Mouse (Mus musculus): ENCODE data around the gene Etv5. TPM values are rescaled to one million over a fixed set of nuclear protein-coding genes. Genes with fewer than 3 reads are reported as not detected.

Gene Etv5
- polyA plus RNA-seq, 1 experiment from 2014 or later: 21.3 TPM

DNA sequence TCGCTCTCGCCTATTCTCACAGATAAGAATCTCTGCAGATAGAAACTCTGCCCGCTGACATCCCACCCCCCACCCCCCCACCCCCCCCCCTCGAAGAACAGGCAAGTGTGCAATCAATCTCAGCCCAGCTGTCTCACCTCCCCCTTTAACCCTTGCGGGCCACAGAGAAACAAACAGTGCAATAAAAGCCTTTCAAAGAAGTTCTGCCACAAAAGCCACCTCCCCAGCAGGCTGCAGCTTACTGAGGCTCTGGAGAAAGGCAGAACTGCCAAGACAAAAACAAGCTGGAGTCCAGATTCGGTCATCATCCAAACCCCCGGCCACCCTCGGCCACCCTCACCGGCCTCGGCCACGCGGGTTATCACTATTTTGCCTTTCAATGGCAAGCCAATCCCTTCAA lies 5.6 kb downstream of the Etv5 start:
- Histone ChIP-seq H3K9me3 (ENCODE audit: control insufficient read depth, low read length) (no peaks in the 10 kb centered on the region), H3K27me3 (ENCODE audit: control insufficient read depth, insufficient read depth, low read length) (peaks cover 45% of the 10 kb centered on the region), H3K4me2 (replicated peaks) (peak overlapping the region; percentile 36), H3K9ac (no peak overlapping the region), H3K27ac (no peak overlapping the region), H3K36me3 (replicated peaks; ENCODE audit: control insufficient read depth, insufficient read depth) (no peaks in the 10 kb centered on the region), H3K4me1 (replicated peaks; ENCODE audit: control insufficient read depth, insufficient read depth, low read length) (peaks cover 33% of the 10 kb centered on the region), H3K4me3 (replicated peaks; ENCODE audit: low read length) (no peak overlapping the region)
- WGBS: 4% methylated on average over 12 of the region's 12 CpGs
- DNase-seq (ENCODE audit: low spot score): no peak
- ATAC-seq (ENCODE audit: low FRiP score): no peak

DNA sequence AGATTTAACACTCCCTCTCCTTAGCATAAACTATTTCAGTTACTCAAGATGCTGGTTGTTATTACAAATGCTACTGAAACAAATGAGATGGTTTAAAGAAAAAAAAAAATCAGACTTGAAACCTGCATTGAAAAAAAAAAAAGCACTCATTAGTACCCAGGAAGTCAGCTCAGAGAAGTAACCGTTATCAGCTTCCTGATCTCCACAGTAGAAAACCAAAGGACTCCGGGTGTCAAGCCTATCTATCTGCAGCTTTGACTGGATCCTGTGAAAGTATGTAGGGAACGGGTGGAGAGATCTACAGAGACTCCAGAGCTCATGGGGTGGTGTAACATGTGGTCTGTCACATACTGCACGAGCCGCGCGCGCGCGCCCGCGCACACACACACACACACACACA lies 7.7 kb downstream of the Etv5 start:
- ATAC-seq (ENCODE audit: low FRiP score) (no peak), DNase-seq (ENCODE audit: low spot score) (no peak)
- 90% methylated on average over 12 of the region's 12 CpGs for WGBS
- Histone ChIP-seq H3K4me3 (replicated peaks; ENCODE audit: low read length) (no peak overlapping the region), H3K36me3 (replicated peaks; ENCODE audit: control insufficient read depth, insufficient read depth) (no peaks in the 10 kb centered on the region), H3K27me3 (ENCODE audit: control insufficient read depth, insufficient read depth, low read length) (peaks cover 29% of the 10 kb centered on the region), H3K27ac (no peak overlapping the region), H3K9ac (no peak overlapping the region), H3K4me1 (replicated peaks; ENCODE audit: control insufficient read depth, insufficient read depth, low read length) (peaks cover 41% of the 10 kb centered on the region), H3K4me2 (replicated peaks) (no peak overlapping the region), H3K9me3 (ENCODE audit: control insufficient read depth, low read length) (no peaks in the 10 kb centered on the region)

DNA sequence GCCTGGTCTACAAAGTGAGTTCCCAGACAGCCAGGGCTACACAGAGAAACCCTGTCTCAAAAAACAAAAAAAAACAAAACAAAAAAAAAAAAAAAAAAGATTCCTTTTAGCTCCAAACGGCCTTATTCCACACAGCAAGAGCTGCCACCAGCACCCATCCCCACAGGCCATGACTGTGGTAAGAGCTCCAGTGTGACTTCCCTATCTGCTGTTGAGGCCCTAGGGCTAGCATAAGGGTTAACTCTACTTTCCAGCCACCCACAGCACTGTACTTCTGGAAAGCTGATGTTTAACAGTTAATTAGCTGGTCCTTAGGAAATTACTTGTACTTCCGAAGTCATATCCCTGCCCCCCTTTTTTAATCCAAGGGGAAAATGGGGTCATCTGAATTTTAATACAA lies 8.2 kb downstream of the Etv5 start:
- Histone ChIP-seq H3K9me3 (ENCODE audit: control insufficient read depth, low read length) (no peaks in the 10 kb centered on the region), H3K27me3 (ENCODE audit: control insufficient read depth, insufficient read depth, low read length) (peaks cover 27% of the 10 kb centered on the region), H3K4me3 (replicated peaks; ENCODE audit: low read length) (no peak overlapping the region), H3K4me1 (replicated peaks; ENCODE audit: control insufficient read depth, insufficient read depth, low read length) (peaks cover 41% of the 10 kb centered on the region), H3K36me3 (replicated peaks; ENCODE audit: control insufficient read depth, insufficient read depth) (no peaks in the 10 kb centered on the region), H3K27ac (no peak overlapping the region), H3K4me2 (replicated peaks) (no peak overlapping the region), H3K9ac (no peak overlapping the region)
- DNase-seq (ENCODE audit: low spot score): no peak
- WGBS: 79% methylated on average over 2 of the region's 2 CpGs
- no peak for ATAC-seq (ENCODE audit: low FRiP score)

DNA sequence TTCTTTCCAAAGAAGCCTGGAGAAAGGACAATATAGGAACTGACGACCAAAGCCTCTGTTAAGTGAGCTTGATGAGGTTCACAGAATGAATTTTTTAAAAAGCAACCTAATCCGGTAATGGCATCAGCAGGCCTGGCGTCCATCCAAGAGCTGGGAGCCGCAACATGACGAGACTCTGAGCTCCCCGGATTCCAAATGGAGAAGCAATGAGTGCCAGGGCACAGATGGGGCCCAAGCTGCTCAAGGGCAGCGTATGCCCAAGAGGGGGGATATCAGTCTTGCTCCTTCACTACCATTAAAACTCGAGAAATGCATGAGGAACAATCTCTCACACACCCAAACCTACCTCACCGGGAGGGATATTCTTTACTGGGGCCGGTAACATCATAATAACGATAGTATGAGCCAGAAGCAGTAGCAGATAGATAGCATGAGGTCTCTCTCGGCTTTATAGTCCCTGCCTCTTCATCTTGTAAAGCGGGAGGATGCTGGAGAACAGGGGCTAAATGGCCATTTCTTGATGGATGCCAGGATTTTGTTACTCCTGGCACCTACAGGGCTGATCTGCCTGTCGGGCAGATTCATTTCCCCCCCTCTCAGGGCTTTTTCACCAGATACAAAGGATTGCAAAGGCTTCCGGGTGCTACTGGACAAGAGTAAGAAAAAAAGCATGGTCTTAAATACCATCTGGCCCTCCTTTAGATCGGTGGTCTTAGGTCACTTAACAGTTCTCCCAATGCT lies 9.1 kb downstream of the Etv5 start:
- 46% methylated on average over 16 of the region's 16 CpGs for WGBS
- no peak overlapping the region; the same call in 1 of the 2 replicates for H3K9ac ChIP-seq

DNA sequence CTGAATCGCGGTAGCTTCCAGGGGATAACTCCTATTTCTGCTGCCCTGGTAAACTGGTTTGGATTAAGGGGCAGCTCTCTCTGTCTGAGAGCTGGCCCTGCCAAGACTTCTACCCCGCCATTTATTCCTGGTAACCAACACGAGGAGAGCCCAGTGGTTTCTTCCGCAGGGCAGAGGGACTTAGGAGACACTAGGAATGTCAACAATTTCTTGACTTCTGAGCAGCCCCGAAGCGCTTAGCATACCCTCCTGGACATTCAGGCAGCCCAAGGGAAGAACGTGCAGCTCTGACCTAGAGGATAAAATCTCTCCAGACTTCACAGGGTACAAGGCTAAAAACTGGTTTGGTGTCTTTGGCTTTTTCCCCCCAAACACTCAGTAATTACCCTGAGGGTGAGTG lies 10.1 kb downstream of the Etv5 start:
- H3K4me3 ChIP-seq (replicated peaks; ENCODE audit: low read length): no peak overlapping the region
- H3K4me1 ChIP-seq (replicated peaks; ENCODE audit: control insufficient read depth, insufficient read depth, low read length): peaks cover 38% of the 10 kb centered on the region
- WGBS: 4% methylated on average over 8 of the region's 8 CpGs
- H3K36me3 ChIP-seq (replicated peaks; ENCODE audit: control insufficient read depth, insufficient read depth): no peaks in the 10 kb centered on the region
- peak overlapping the region; percentile 50 for H3K4me2 ChIP-seq (replicated peaks)
- H3K9ac ChIP-seq: peak overlapping the region; percentile 8; the same call in 1 of the 2 replicates
- H3K27ac ChIP-seq: peak overlapping the region; percentile 78
- no peak for ATAC-seq (ENCODE audit: low FRiP score)
- peaks cover 9% of the 10 kb centered on the region for H3K27me3 ChIP-seq (ENCODE audit: control insufficient read depth, insufficient read depth, low read length)
- H3K9me3 ChIP-seq (ENCODE audit: control insufficient read depth, low read length): no peaks in the 10 kb centered on the region
- no peak for DNase-seq (ENCODE audit: low spot score)

More for the DNA sequence above, 9.1 kb downstream of the Etv5 start:
- H3K9me3 ChIP-seq (ENCODE audit: control insufficient read depth, low read length): no peaks in the 10 kb centered on the region
- peak overlapping the region; percentile 6 for H3K4me2 ChIP-seq (replicated peaks)
- peaks cover 41% of the 10 kb centered on the region for H3K4me1 ChIP-seq (replicated peaks; ENCODE audit: control insufficient read depth, insufficient read depth, low read length)
- ATAC-seq (ENCODE audit: low FRiP score) (no peak), DNase-seq (ENCODE audit: low spot score) (peak; percentile 63)
- peaks cover 19% of the 10 kb centered on the region for H3K27me3 ChIP-seq (ENCODE audit: control insufficient read depth, insufficient read depth, low read length)
- peak overlapping the region; percentile 78 for H3K27ac ChIP-seq
- H3K36me3 ChIP-seq (replicated peaks; ENCODE audit: control insufficient read depth, insufficient read depth): no peaks in the 10 kb centered on the region
- H3K4me3 ChIP-seq (replicated peaks; ENCODE audit: low read length): no peak overlapping the region

DNA sequence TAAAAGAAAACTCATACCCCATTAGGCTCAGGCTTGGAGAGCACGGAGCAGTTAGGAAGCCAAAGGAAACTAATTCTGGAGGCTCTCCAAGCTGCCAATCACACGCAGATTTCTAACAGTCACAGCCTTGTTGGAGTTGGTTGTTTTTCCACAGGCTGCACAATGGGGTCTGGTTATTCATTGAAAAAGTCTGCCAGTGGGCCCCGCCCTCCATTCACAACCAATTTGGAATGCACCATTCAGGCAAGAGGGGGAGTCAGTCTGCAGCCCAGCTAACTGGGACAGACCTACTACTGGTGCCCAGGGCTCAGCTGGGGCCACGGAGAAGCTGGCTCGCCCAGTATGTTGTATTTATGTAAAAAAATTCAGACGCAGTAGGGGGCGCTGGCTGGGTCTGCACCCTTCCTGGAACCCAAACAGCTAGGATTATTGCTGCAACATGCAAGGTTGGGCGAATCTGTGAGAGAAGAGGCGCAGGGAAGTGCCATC lies 10.6 kb downstream of the Etv5 start:
- peak overlapping the region; percentile 78 for H3K27ac ChIP-seq
- DNase-seq (ENCODE audit: low spot score) (peak; percentile 87), ATAC-seq (ENCODE audit: low FRiP score) (peak; percentile 93)
- H3K9ac ChIP-seq: peak overlapping the region; percentile 8; the same call in 1 of the 2 replicates
- peak overlapping the region; percentile 7; the same call in 1 of the 2 replicates for H3K4me3 ChIP-seq (replicated peaks; ENCODE audit: low read length)
- H3K4me1 ChIP-seq (replicated peaks; ENCODE audit: control insufficient read depth, insufficient read depth, low read length): peaks cover 33% of the 10 kb centered on the region
- peak overlapping the region; percentile 50 for H3K4me2 ChIP-seq (replicated peaks)
- H3K36me3 ChIP-seq (replicated peaks; ENCODE audit: control insufficient read depth, insufficient read depth): no peaks in the 10 kb centered on the region
- peaks cover 9% of the 10 kb centered on the region for H3K27me3 ChIP-seq (ENCODE audit: control insufficient read depth, insufficient read depth, low read length)
- WGBS: 0% methylated on average over 9 of the region's 9 CpGs
- H3K9me3 ChIP-seq (ENCODE audit: control insufficient read depth, low read length): no peaks in the 10 kb centered on the region

DNA sequence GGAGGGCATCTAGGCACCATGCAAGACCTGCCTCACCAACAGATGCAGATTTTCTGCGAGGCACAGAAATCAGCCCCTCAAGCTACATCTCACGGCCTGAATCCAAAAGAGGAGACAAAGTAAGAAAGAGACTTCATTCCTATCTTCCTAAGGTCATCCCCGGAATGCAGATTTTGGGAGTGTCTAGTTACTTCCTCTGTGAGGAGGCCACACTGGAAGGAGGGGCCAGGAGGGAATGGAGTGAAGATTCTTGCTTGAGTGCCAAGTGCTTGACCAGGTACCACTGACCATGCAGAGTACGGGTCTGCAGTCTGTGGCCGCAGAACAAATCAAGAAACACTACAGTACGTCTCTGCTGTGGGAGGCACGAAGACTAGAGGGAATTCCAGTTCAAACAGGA lies 12.7 kb downstream of the Etv5 start:
- Histone ChIP-seq H3K27ac (no peak overlapping the region), H3K9me3 (ENCODE audit: control insufficient read depth, low read length) (no peaks in the 10 kb centered on the region), H3K4me3 (replicated peaks; ENCODE audit: low read length) (no peak overlapping the region), H3K36me3 (replicated peaks; ENCODE audit: control insufficient read depth, insufficient read depth) (no peaks in the 10 kb centered on the region), H3K4me1 (replicated peaks; ENCODE audit: control insufficient read depth, insufficient read depth, low read length) (peaks cover 27% of the 10 kb centered on the region), H3K9ac (no peak overlapping the region), H3K4me2 (replicated peaks) (no peak overlapping the region), H3K27me3 (ENCODE audit: control insufficient read depth, insufficient read depth, low read length) (peaks cover 9% of the 10 kb centered on the region)
- ATAC-seq (ENCODE audit: low FRiP score) (no peak), DNase-seq (ENCODE audit: low spot score) (no peak)
- WGBS: 71% methylated on average over 7 of the region's 7 CpGs

DNA sequence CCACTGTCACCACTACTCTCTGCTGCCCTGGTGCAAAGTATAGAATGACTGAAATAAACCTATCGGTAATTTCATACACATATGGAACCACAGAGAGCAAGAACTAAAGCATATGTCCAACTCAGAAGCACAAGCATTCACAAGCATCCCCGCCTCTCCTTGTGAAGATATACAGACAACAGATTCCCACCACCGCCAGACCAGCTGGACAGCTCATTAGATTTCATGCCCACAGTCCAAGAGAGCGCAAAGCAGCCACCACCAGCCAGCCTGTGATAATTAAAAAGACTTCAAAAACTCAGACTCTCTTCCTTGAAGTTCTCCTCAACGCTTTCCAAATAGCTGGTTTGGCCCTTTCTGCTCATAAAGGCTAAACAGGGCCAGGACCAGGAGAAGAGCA lies 17.3 kb downstream of the Etv5 start:
- WGBS: 59% methylated on average over 5 of the region's 5 CpGs
- DNase-seq (ENCODE audit: low spot score) (no peak), ATAC-seq (ENCODE audit: low FRiP score) (no peak)
- H3K4me1 ChIP-seq (replicated peaks; ENCODE audit: control insufficient read depth, insufficient read depth, low read length): no peaks in the 10 kb centered on the region
- H3K27me3 ChIP-seq (ENCODE audit: control insufficient read depth, insufficient read depth, low read length): no peaks in the 10 kb centered on the region
- H3K4me2 ChIP-seq (replicated peaks): no peak overlapping the region
- H3K36me3 ChIP-seq (replicated peaks; ENCODE audit: control insufficient read depth, insufficient read depth): no peaks in the 10 kb centered on the region
- no peak overlapping the region for H3K9ac ChIP-seq
- H3K27ac ChIP-seq: no peak overlapping the region
- no peaks in the 10 kb centered on the region for H3K9me3 ChIP-seq (ENCODE audit: control insufficient read depth, low read length)
- no peak overlapping the region for H3K4me3 ChIP-seq (replicated peaks; ENCODE audit: low read length)

DNA sequence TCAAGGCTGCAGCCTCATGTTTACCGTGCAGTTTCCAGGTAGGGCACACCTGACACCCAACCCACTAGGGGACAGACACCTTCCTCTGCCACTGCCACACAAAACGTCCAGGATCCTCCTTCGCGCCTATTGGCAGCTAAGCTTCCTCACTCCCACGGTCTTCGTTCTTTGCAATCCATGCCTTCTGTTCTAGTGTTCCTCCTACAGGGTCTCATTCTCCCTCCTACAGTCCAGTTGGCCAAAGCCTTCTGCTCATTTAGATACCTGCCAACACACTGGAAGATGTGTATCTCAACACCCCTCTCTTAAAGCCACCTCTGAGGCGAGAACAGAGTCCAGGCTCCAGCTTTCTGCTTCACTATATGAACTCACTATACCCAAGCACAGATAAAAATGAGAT lies 21.6 kb downstream of the Etv5 start:
- Histone ChIP-seq H3K27ac (no peak overlapping the region), H3K4me2 (replicated peaks) (no peak overlapping the region), H3K27me3 (ENCODE audit: control insufficient read depth, insufficient read depth, low read length) (no peaks in the 10 kb centered on the region), H3K36me3 (replicated peaks; ENCODE audit: control insufficient read depth, insufficient read depth) (no peaks in the 10 kb centered on the region), H3K9ac (no peak overlapping the region), H3K4me3 (replicated peaks; ENCODE audit: low read length) (no peak overlapping the region), H3K4me1 (replicated peaks; ENCODE audit: control insufficient read depth, insufficient read depth, low read length) (no peaks in the 10 kb centered on the region), H3K9me3 (ENCODE audit: control insufficient read depth, low read length) (no peaks in the 10 kb centered on the region)
- WGBS: 94% methylated on average over 7 of the region's 7 CpGs
- ATAC-seq (ENCODE audit: low FRiP score) (no peak), DNase-seq (ENCODE audit: low spot score) (no peak)

All from hindbrain, embryonic 14.5 days (tissue).